Mouse (Mus musculus) kidney, adult 2 months (tissue): ENCODE measurements at regions not wholly inside any gene's neighbourhood (a gene's known extent, or its start where the extent isn't known, plus 50 kb on each side); places are given as distances from the start of the nearest gene placed in this dataset.

Experiments used
- CTCF ChIP-seq: fragments of 200-500 bp; conservative IDR thresholded peaks from 2 replicates; pipeline ENCODE4 v1.5.1; 2011; ENCODE audit warnings: low read depth, mild to moderate bottlenecking, control low read depth, low read length, moderate library complexity, mixed read lengths; ENCODE audit not compliant: insufficient read depth, insufficient read length
- POLR2A ChIP-seq: fragments of 200-500 bp; IDR thresholded peaks from one replicate; pipeline ENCODE4 v1.6.1; 2011; ENCODE audit warnings: low read depth, low read length, control low read depth

DNA sequence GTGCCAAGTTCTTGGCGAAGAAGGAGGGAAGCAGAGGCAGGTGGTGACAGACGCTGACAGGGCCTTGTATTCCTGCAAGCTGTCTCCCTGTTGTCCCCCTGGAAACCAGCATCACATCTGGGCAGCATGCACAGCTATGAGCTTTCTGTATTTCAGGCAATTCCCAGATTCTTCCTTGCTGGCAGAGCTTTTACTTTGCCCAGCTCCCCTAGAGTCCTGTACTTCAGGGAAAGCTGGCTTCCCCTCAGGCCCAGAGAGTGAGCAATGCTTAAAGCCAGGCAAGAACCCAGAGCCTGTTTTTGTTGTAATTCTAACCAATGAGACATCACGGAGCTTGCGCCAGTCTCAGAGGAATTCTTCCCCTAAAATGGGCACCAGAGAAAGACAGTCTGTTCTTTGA is 238.3 kb upstream of the Gm4791 start:
- no peak for TF ChIP-seq CTCF
- TF ChIP-seq POLR2A, result no peak
